Mouse (Mus musculus): ENCODE measurements around the gene Defb33. TPM values are rescaled to one million over a fixed set of nuclear protein-coding genes. Genes with fewer than 3 reads are reported as not detected.

Defb33 gene
- not detected for total RNA-seq (2023)

GRCm38 (mm10) chr8:20892369-20892768 is at the start of gene Defb33:
TSS of gene Defb33 (plus strand) at chr8:20892669.

GRCm38 (mm10) chr8:20902527-20902926 is 10.1 kb downstream of the Defb33 start, which contains the start of gene Gm15056:
TSS of gene Gm15056 (minus strand) at chr8:20902627.

GRCm38 (mm10) chr8:20921971-20922370 is 29.5 kb downstream of the Defb33 start, which contains the start of gene Gm6040:
TSS of gene Gm6040 (minus strand) at chr8:20922071.

GRCm38 (mm10) chr8:20944610-20945009 is 52.1 kb downstream of the Defb33 start, which contains the start of gene AY761185:
TSS of gene AY761185 (minus strand) at chr8:20944710.

Other genes with a start within 250 kb of the Defb33 start
- gene Gm15056, start 10.0 kb downstream of the Defb33 start, total RNA-seq (2023): not detected
- not detected for gene Gm6040, start 29.4 kb downstream of the Defb33 start, total RNA-seq (2023)
- not detected for gene AY761185, start 52.0 kb downstream of the Defb33 start, total RNA-seq (2023)
- not detected for gene Defa21, start 132.9 kb downstream of the Defb33 start, total RNA-seq (2023)
- gene Defa23, start 162.4 kb downstream of the Defb33 start, total RNA-seq (2023): not detected
- gene Defa35, start 172.4 kb downstream of the Defb33 start, total RNA-seq (2023): not detected
- gene Defa25, start 191.8 kb downstream of the Defb33 start, total RNA-seq (2023): not detected
- not detected for gene Gm14851, start 203.4 kb downstream of the Defb33 start, total RNA-seq (2023)
- gene Defa30, start 242.0 kb downstream of the Defb33 start, total RNA-seq (2023): not detected

All from neutrophil, adult 83 days (primary cell).